Mouse (Mus musculus) C2C12 (cell line): ENCODE results near the gene Megf11. TPM values are rescaled to one million over a fixed set of nuclear protein-coding genes. Genes with fewer than 3 reads are reported as not detected.

ENCODE experiments used
- H3K27me3 ChIP-seq: one replicate; pipeline ENCODE4 v1.6.1; 2011; ENCODE audit not compliant: control insufficient read depth, insufficient read depth, insufficient read length
- H3K36me3 ChIP-seq: one replicate; pipeline ENCODE4 v1.6.1; 2011; ENCODE audit not compliant: control insufficient read depth, insufficient read depth
- H3K4me3 ChIP-seq: one replicate; pipeline ENCODE4 v1.5.1; 2011; ENCODE audit warnings: mild to moderate bottlenecking, control low read depth; ENCODE audit not compliant: poor library complexity, insufficient read depth, severe bottlenecking
- H3K79me2 ChIP-seq: one replicate; pipeline ENCODE4 v1.6.1; 2011; ENCODE audit not compliant: control insufficient read depth, insufficient read depth
- H3K79me3 ChIP-seq: one replicate; pipeline ENCODE4 v1.6.1; 2011; ENCODE audit warnings: low read depth, control low read depth
- H3ac ChIP-seq: one replicate; pipeline ENCODE3; 2011; ENCODE audit warnings: low read depth; ENCODE audit not compliant: control insufficient read depth, insufficient read length
- CEBPB ChIP-seq: IDR thresholded peaks from one replicate; pipeline ENCODE4 v1.6.1; 2011; ENCODE audit warnings: low read depth, mild to moderate bottlenecking, control low read depth, moderate library complexity
- CTCF ChIP-seq: IDR thresholded peaks from one replicate; pipeline ENCODE4 v1.5.1; 2011; ENCODE audit not compliant: control insufficient read depth, insufficient read depth, insufficient read length
- FOSL1 ChIP-seq: IDR thresholded peaks from one replicate; pipeline ENCODE4 v1.8.0; 2011; ENCODE audit warnings: mild to moderate bottlenecking, low read length; ENCODE audit not compliant: poor library complexity, insufficient read depth, severe bottlenecking
- MAX ChIP-seq: IDR thresholded peaks from one replicate; pipeline ENCODE4 v1.6.1; 2011; ENCODE audit warnings: mild to moderate bottlenecking, control low read depth
- MYOD1 ChIP-seq: IDR thresholded peaks from one replicate; pipeline ENCODE4 v1.6.1; 2011; ENCODE audit warnings: low read depth; ENCODE audit not compliant: control insufficient read depth, insufficient read length
- MYOG ChIP-seq: IDR thresholded peaks from one replicate; pipeline ENCODE4 v1.6.1; 2011; ENCODE audit not compliant: control insufficient read depth, insufficient read length; ENCODE audit errors: extremely low read depth
- USF1 ChIP-seq: IDR thresholded peaks from one replicate; pipeline ENCODE4 v1.6.1; 2011; ENCODE audit warnings: low read depth, mild to moderate bottlenecking, control low read depth, moderate library complexity
- polyA plus RNA-seq: library from polyadenylated mRNA; unstranded; fragments of >200 nt; fragmentation: generic; extraction: Trizol; gene quantifications from one replicate; pipeline ENCODE4 v1.2.1, GENCODE M21; 2012; ENCODE audit warnings: missing spikeins

Megf11 gene
- polyA plus RNA-seq, 1 experiment, result 0.07 TPM

- no peak overlapping the region for H3K4me3 ChIP-seq
- H3K27me3 ChIP-seq, result peaks cover 51% of the 10 kb centered on the region
- H3K79me3 ChIP-seq, result no peaks in the 10 kb centered on the region
- no peak for TF ChIP-seq MAX
- TF ChIP-seq USF1, result no peak
- TF ChIP-seq FOSL1, result no peak
- TF ChIP-seq MYOD1, result no peak
- no peak for TF ChIP-seq CEBPB
- no peak for TF ChIP-seq CTCF
- no peak for TF ChIP-seq MYOG
- no peaks in the 10 kb centered on the region for H3K79me2 ChIP-seq
- no peak overlapping the region for H3ac ChIP-seq
- no peaks in the 10 kb centered on the region for H3K36me3 ChIP-seq
Measured at GRCm38 (mm10) chr9:64537821-64538220, 152.4 kb downstream of the Megf11 start.

DNA sequence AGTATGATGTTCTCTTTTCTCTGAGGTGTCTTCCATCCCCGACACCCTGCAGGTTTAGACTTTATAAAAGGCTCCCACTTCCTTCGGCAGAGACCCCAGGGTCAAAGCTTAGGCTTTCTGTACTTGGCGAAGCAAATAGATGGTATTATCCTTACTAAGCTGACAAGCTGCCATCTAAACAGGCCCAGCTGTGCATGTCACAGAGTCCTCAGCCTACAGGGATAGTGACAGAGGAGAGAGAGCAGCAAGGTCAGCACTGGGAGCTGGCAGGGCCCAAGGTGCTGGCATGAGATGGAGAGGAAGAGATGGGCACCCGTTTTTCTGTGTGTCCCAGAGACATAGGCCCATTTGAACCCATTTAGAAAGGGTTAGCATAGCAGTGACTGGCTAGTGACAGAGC is 156.8 kb downstream of the Megf11 start:
- no peak overlapping the region for H3ac ChIP-seq
- H3K36me3 ChIP-seq, result no peaks in the 10 kb centered on the region
- TF ChIP-seq CTCF, result no peak
- no peak for TF ChIP-seq MYOG
- TF ChIP-seq MYOD1, result no peak
- no peak for TF ChIP-seq CEBPB
- TF ChIP-seq MAX, result no peak
- TF ChIP-seq FOSL1, result no peak
- TF ChIP-seq USF1, result no peak
- no peak overlapping the region for H3K4me3 ChIP-seq
- no peaks in the 10 kb centered on the region for H3K79me3 ChIP-seq
- H3K79me2 ChIP-seq, result no peaks in the 10 kb centered on the region
- H3K27me3 ChIP-seq, result peaks cover 57% of the 10 kb centered on the region

DNA sequence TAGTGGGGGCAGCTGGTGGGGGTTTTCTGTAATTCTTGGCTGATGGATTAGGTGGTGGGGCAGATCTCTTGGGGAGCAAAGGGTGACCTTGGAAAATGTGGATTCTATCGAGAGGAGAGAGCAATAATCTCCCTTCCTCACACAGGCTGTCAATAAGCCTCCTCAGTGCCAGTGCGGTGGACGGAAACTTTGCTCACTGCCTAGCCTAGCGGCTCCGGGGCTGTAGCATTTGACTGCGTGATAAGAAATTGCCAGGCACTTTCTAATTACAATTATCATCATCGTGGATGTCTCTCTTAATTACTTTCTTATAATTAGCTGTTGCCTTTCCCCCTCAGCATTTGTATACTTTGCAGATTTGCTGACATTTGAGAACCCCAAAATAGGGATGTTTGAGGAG is 157.7 kb downstream of the Megf11 start:
- no peaks in the 10 kb centered on the region for H3K79me2 ChIP-seq
- TF ChIP-seq FOSL1 (no peak), USF1 (no peak), MYOG (no peak), MAX (no peak), CTCF (no peak), CEBPB (no peak), MYOD1 (no peak)
- H3K79me3 ChIP-seq, result no peaks in the 10 kb centered on the region
- H3K36me3 ChIP-seq, result no peaks in the 10 kb centered on the region
- peaks cover 64% of the 10 kb centered on the region for H3K27me3 ChIP-seq
- no peak overlapping the region for H3ac ChIP-seq
- no peak overlapping the region for H3K4me3 ChIP-seq

DNA sequence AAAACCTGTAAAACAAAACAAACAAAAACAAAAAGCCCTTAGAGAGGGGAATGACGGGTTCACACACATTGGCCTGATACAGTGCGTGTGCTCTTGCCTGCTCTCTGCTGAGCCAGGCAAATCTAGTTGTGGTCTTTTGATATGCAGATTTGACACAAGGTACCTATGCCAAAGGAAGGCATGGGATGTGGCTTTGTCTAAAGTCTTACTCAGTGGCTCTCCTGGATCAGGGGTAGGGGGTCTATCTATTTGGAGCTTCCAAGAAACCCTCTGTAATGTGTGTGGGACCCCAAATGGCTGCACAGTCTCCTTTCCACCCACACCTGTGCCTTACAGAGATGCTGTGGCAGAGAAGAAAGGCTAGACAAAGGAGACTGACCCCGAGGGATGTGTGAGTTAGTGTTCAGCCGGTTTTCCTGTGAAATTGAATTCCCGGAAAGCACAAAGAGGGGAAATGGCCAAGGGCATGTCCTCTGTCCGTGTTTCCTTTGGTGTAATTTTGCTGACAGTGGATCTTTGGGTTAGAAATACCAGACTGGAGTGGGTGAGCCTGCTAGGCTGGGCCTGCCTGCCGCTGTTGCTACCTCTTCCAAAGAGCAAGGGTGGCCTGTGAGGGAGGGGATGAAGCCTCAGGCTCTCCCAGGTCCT is 161.0 kb downstream of the Megf11 start:
- Histone ChIP-seq H3K4me3 (no peak overlapping the region), H3K27me3 (peaks cover 62% of the 10 kb centered on the region), H3K79me2 (no peaks in the 10 kb centered on the region), H3ac (no peak overlapping the region), H3K79me3 (no peaks in the 10 kb centered on the region), H3K36me3 (no peaks in the 10 kb centered on the region)
- no peak for TF ChIP-seq CEBPB
- no peak for TF ChIP-seq MAX
- TF ChIP-seq FOSL1, result no peak
- no peak for TF ChIP-seq USF1
- no peak for TF ChIP-seq MYOD1
- TF ChIP-seq CTCF, result no peak
- TF ChIP-seq MYOG, result no peak

- no peaks in the 10 kb centered on the region for H3K79me2 ChIP-seq
- peaks cover 53% of the 10 kb centered on the region for H3K27me3 ChIP-seq
- no peaks in the 10 kb centered on the region for H3K79me3 ChIP-seq
- no peak overlapping the region for H3ac ChIP-seq
- H3K4me3 ChIP-seq, result no peak overlapping the region
- TF ChIP-seq USF1 (no peak), CEBPB (no peak), MYOD1 (no peak), MYOG (no peak), MAX (no peak)
- H3K36me3 ChIP-seq, result no peaks in the 10 kb centered on the region
Measured at GRCm38 (mm10) chr9:64548332-64548731, 162.9 kb downstream of the Megf11 start.

DNA sequence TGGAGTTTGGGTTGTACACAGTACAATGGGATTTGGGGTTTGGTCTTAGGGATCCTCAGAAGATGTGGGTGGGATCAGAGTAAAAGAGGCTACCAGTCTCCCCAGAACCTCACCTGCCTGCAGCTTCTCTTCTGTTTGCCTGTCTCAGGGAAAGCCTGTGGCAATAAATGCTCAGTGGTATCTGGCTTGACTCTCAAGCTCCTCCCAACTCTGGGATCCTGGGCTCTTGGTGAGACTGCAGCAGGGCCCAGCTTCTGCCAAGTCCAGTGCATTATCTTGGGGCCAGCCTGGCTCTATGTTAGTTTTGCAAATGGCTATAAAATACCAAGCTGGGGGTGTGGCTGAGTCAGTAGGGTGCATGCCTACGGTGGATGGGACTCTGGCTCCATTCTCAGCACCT is 165.9 kb downstream of the Megf11 start:
- TF ChIP-seq CTCF (no peak), MYOG (no peak), MYOD1 (no peak), FOSL1 (no peak), MAX (no peak), USF1 (no peak), CEBPB (no peak)
- H3K36me3 ChIP-seq, result no peaks in the 10 kb centered on the region
- H3ac ChIP-seq, result no peak overlapping the region
- no peak overlapping the region for H3K4me3 ChIP-seq
- H3K79me3 ChIP-seq, result no peaks in the 10 kb centered on the region
- H3K27me3 ChIP-seq, result peaks cover 55% of the 10 kb centered on the region
- no peaks in the 10 kb centered on the region for H3K79me2 ChIP-seq
